Comparison of ENCODE assay signal across 8 mouse cellular contexts in the genomic region with DNA sequence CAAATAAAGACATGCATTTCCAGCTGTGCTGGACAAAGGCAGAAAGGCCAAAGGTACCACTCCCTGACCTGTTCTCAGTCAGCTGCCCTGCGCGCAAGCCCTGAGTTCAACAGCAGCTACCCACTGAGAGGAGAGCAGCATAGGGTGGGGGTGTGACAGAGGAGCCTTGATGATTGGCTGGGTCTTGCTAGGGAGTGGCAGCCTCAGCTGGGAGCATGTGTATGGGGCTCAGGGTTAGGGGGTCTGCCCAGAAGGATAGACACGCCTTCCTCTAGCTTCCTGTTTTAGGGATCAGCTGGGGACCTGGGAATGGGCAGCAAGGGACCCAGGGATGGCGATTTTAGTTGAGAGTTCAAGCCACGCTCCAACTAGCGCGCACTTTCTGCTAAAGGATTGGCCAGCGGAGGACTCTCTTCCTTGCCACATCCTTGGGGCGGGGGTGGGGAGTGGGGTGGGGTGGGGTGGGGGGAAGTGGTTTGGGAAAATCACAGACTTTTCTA.
DNase-seq lines count a peak whose midpoint lies in the region; ATAC-seq and TF ChIP-seq lines count a peak whose summit lies in the region.

No protein-coding gene starts in this region.

- ATAC-seq in hindbrain, embryonic 16.5 days = peak; percentile 57
- peak; percentile 39 for ATAC-seq in midbrain, postnatal 0 days (ENCODE audit: low FRiP score)
- ATAC-seq in inflammation-experienced regulatory T-cells, adult 6 months = no peak

- H3K27me3 ChIP-seq in hindbrain, embryonic 16.5 days (replicated peaks; ENCODE audit: control insufficient read depth, insufficient read depth, low read length) = no peaks in the 10 kb centered on the region
- no peaks in the 10 kb centered on the region for H3K27me3 ChIP-seq in midbrain, postnatal 0 days (ENCODE audit: insufficient read depth, low read length)

- H3K4me3 ChIP-seq in hindbrain, embryonic 16.5 days (ENCODE audit: low read length) = peak overlapping the region; percentile 66
- H3K4me3 ChIP-seq in midbrain, postnatal 0 days (ENCODE audit: low read depth, low read length) = peak overlapping the region; percentile 69
- H3K4me3 ChIP-seq in lung, adult 2 months (replicated peaks; ENCODE audit: extremely low read depth, low read depth, low read length) = no peak overlapping the region

- H3K36me3 ChIP-seq in hindbrain, embryonic 16.5 days (ENCODE audit: control insufficient read depth, insufficient read depth, low read length) = no peaks in the 10 kb centered on the region
- no peaks in the 10 kb centered on the region for H3K36me3 ChIP-seq in midbrain, postnatal 0 days (ENCODE audit: insufficient read depth, low read length)

- peak; percentile 96 for DNase-seq in heart, adult 11 months
- DNase-seq in heart, postnatal 36 days = no peak
- peak; percentile 75 for DNase-seq in embryo, embryonic 10.5 days (ENCODE audit: low spot score)
- DNase-seq in midbrain, postnatal 0 days (ENCODE audit: low spot score) = no peak
- DNase-seq in right cerebral cortex, postnatal 4 days = no peak
- DNase-seq in lung, adult 2 months = no peak

- intact Hi-C loops in heart, postnatal 36 days (cut with DNase I) = no loop called here

- no peak overlapping the region for H3K27ac ChIP-seq in hindbrain, embryonic 16.5 days (ENCODE audit: low read depth, low read length)
- H3K27ac ChIP-seq in midbrain, postnatal 0 days (ENCODE audit: low read depth, low read length) = no peak overlapping the region

- TF ChIP-seq CTCF in midbrain, postnatal 0 days (IDR thresholded peaks at IDR 0.05) = no peak
- no peak for TF ChIP-seq CTCF in lung, adult 2 months (IDR thresholded peaks at IDR 0.05; ENCODE audit: insufficient read depth, low read length)

- H3K4me1 ChIP-seq in hindbrain, embryonic 16.5 days (ENCODE audit: control insufficient read depth, insufficient read depth, low read depth, low read length) = peaks cover 40% of the 10 kb centered on the region
- H3K4me1 ChIP-seq in midbrain, postnatal 0 days (ENCODE audit: insufficient read depth, low read length) = peaks cover 29% of the 10 kb centered on the region
- H3K4me1 ChIP-seq in lung, adult 2 months (ENCODE audit: control insufficient read depth, insufficient read depth, low read length) = peaks cover 15% of the 10 kb centered on the region

- WGBS in hindbrain, embryonic 16.5 days = 7% methylated on average over 8 of the region's 9 CpGs
- WGBS in midbrain, postnatal 0 days = 9% methylated on average over 9 of the region's 9 CpGs
- 45% methylated on average over 9 of the region's 9 CpGs for WGBS in lung, adult 2 months

- peak overlapping the region; percentile 82 for H3K9ac ChIP-seq in hindbrain, embryonic 16.5 days (ENCODE audit: low read depth, low read length)
- H3K9ac ChIP-seq in midbrain, postnatal 0 days (replicated peaks; ENCODE audit: low read length, poor library complexity, severe bottlenecking) = peak overlapping the region; percentile 70

- no peaks in the 10 kb centered on the region for H3K9me3 ChIP-seq in hindbrain, embryonic 16.5 days (ENCODE audit: control insufficient read depth, low read length)
- H3K9me3 ChIP-seq in midbrain, postnatal 0 days (ENCODE audit: low read length) = no peaks in the 10 kb centered on the region

- H3K4me2 ChIP-seq in hindbrain, embryonic 16.5 days (ENCODE audit: low read length) = peak overlapping the region; percentile 56
- H3K4me2 ChIP-seq in midbrain, postnatal 0 days (ENCODE audit: low read depth, low read length, poor library complexity, severe bottlenecking) = peak overlapping the region; percentile 73

- no peak for TF ChIP-seq POLR2A in lung, adult 2 months (IDR thresholded peaks at IDR 0.05; ENCODE audit: borderline replicate concordance, extremely low read depth, low read depth, low read length)

Comparison
In these comparisons a context has a peak if more than half of its experiments do, and no peak if none do; other contexts are left out.
1. DNase-seq: peak in heart, adult 11 months (single experiment) and embryo, embryonic 10.5 days (single experiment); none in heart, postnatal 36 days (0 of 2), midbrain, postnatal 0 days (single experiment), right cerebral cortex, postnatal 4 days (single experiment) and lung, adult 2 months (single experiment).